Comparison of ENCODE assay signal across 21 mouse cellular contexts in genomic region chr5:27194975-27195374, GRCm38 (mm10).
A peak's percentile ranks its signal among the peaks of the same experiment; 100 is the strongest.
DNase-seq lines count a peak whose midpoint lies in the region; ATAC-seq and TF ChIP-seq lines count a peak whose summit lies in the region.
"Had no signal": no experiment of that assay in that cellular context is flagged by ENCODE, and none has a peak within 500 bp of the region (broad histone marks: within the 10 kb centered on the region; RNA-seq: fewer than 3 reads in every experiment).

No protein-coding gene starts in this region.

- no peaks in the 10 kb centered on the region for H3K27me3 ChIP-seq in liver, adult 2 months (ENCODE audit: control insufficient read depth, insufficient read depth, low read length)
- H3K27me3 ChIP-seq in liver, embryonic 11.5 days (replicated peaks; ENCODE audit: control insufficient read depth, insufficient read depth, low read length), result no peaks in the 10 kb centered on the region
- H3K27me3 ChIP-seq: limb, embryonic 15.5 days; neural tube, embryonic 12.5 days had no signal

- no peaks in the 10 kb centered on the region; the same call in 1 of the 2 replicates for H3K9me3 ChIP-seq in liver, embryonic 11.5 days (ENCODE audit: control insufficient read depth, low read length)
- H3K9me3 ChIP-seq: forebrain, embryonic 10.5 days; limb, embryonic 15.5 days; neural tube, embryonic 12.5 days had no signal

- no peak overlapping the region for H3K4me2 ChIP-seq in liver, embryonic 11.5 days
- H3K4me2 ChIP-seq: heart, embryonic 11.5 days; limb, embryonic 15.5 days; neural tube, embryonic 12.5 days had no signal

- no peak overlapping the region for H3K27ac ChIP-seq in liver, adult 2 months (replicated peaks; ENCODE audit: insufficient read depth, low read depth, low read length)
- H3K27ac ChIP-seq in liver, embryonic 11.5 days (ENCODE audit: low read depth, low read length), result no peak overlapping the region
- H3K27ac ChIP-seq: forebrain, embryonic 10.5 days; limb, embryonic 15.5 days; neural tube, embryonic 12.5 days had no signal

- WGBS in liver, adult 2 months, result 57% methylated on average over 1 of the region's 1 CpGs
- 31% methylated on average over 1 of the region's 1 CpGs for WGBS in liver, embryonic 11.5 days

- H3K79me2 ChIP-seq in liver, adult 2 months (ENCODE audit: control insufficient read depth, insufficient read depth, low read length), result no peaks in the 10 kb centered on the region

- TF ChIP-seq POLR2A in liver, adult 2 months (IDR thresholded peaks at IDR 0.05; ENCODE audit: extremely low read depth, insufficient read depth, low read length), result no peak

- no peaks in the 10 kb centered on the region for H3K4me1 ChIP-seq in liver, adult 2 months (ENCODE audit: control insufficient read depth, insufficient read depth, low read length)
- no peaks in the 10 kb centered on the region for H3K4me1 ChIP-seq in liver, embryonic 11.5 days (replicated peaks; ENCODE audit: control insufficient read depth, insufficient read depth, low read length)
- H3K4me1 ChIP-seq: forebrain, embryonic 10.5 days; limb, embryonic 15.5 days; neural tube, embryonic 12.5 days had no signal

- no peak for TF ChIP-seq CTCF in liver, adult 2 months (IDR thresholded peaks at IDR 0.05; ENCODE audit: low read depth, low read length)

- H3K4me3 ChIP-seq in liver, adult 2 months (ENCODE audit: insufficient read depth, low read depth, low read length), result no peak overlapping the region
- no peak overlapping the region for H3K4me3 ChIP-seq in liver, embryonic 11.5 days (ENCODE audit: low read depth, low read length)
- H3K4me3 ChIP-seq: forebrain, embryonic 10.5 days; limb, embryonic 15.5 days; neural tube, embryonic 12.5 days had no signal

- DNase-seq in liver, adult 2 months (ENCODE audit: extremely low read depth, low read depth, low spot score), result peak; percentile 40
- no peak for DNase-seq in liver, embryonic 11.5 days (ENCODE audit: low spot score)
- DNase-seq in CD4-positive helper T cell, adult 2 months (ENCODE audit: low read depth, low spot score), result peak; percentile 53
- DNase-seq in monocyte, adult 2 months (ENCODE audit: low read depth in 1 of 2, low spot score in 2 of 2), result peak; percentile 12 to 13
- DNase-seq in urinary bladder, adult 2 months (ENCODE audit: low spot score), result no peak
- DNase-seq in B cell, adult 2 months, result no peak
- DNase-seq: adrenal gland, adult 8-10 months; cerebellum, adult 8-10 months; gastrocnemius, postnatal 14 days; heart, postnatal 36 days; kidney, adult 8-10 months; kidney, postnatal 36 days; lung, adult 18-20 months; right cerebral cortex, postnatal 14 days had no signal

- no peak overlapping the region for H3K9ac ChIP-seq in liver, adult 2 months (ENCODE audit: low read depth, low read length)
- H3K9ac ChIP-seq in liver, embryonic 11.5 days (ENCODE audit: low read depth, low read length), result no peak overlapping the region
- H3K9ac ChIP-seq: limb, embryonic 15.5 days; neural tube, embryonic 12.5 days had no signal

- ATAC-seq in liver, embryonic 11.5 days (replicated peaks; ENCODE audit: low FRiP score), result no peak
- peak; percentile 98 for ATAC-seq in common myeloid progenitor, adult 5-6 weeks (replicated peaks; ENCODE audit: low read depth, poor library complexity, severe bottlenecking)
- ATAC-seq: CD4-positive, CD25-positive, alpha-beta regulatory T cell, adult 4 months; midbrain, embryonic 16.5 days had no signal

- no peaks in the 10 kb centered on the region for H3K36me3 ChIP-seq in liver, adult 2 months (ENCODE audit: control insufficient read depth, insufficient read depth, low read length)
- H3K36me3 ChIP-seq in liver, embryonic 11.5 days (ENCODE audit: control insufficient read depth, insufficient read depth, low read length), result no peaks in the 10 kb centered on the region
- H3K36me3 ChIP-seq: forebrain, embryonic 10.5 days; limb, embryonic 15.5 days; neural tube, embryonic 12.5 days had no signal

Comparison
In these comparisons a context has a peak if more than half of its experiments do, and no peak if none do; other contexts are left out.
1. DNase-seq: peak in liver, adult 2 months (single experiment), CD4-positive helper T cell, adult 2 months (single experiment) and monocyte, adult 2 months (2 of 2); none in liver, embryonic 11.5 days (single experiment), urinary bladder, adult 2 months (single experiment) and B cell, adult 2 months (0 of 2).